Mouse (Mus musculus): ENCODE data around the gene Ccr4. TPM values are rescaled to one million over a fixed set of nuclear protein-coding genes. Genes with fewer than 3 reads are reported as not detected.

Ccr4 gene
- polyA plus RNA-seq, 1 experiment from 2014 or later, result not detected

- Histone ChIP-seq H3K27me3 (ENCODE audit: poor library complexity, severe bottlenecking) (no peaks in the 10 kb centered on the region), H3K9me3 (no peaks in the 10 kb centered on the region), H3K27ac (no peak overlapping the region), H3K36me3 (replicated peaks) (no peaks in the 10 kb centered on the region), H3K4me1 (peaks cover 10% of the 10 kb centered on the region; the same call in 1 of the 2 replicates), H3K4me3 (no peak overlapping the region)
- DNase-seq (ENCODE audit: extremely low spot score, low spot score), result no peak
- 90% methylated on average over 7 of the region's 7 CpGs for whole genome bisulfite sequencing
Observed at GRCm38 (mm10) chr9:114496469-114496868, 8.2 kb downstream of the Ccr4 start.

GRCm38 (mm10) chr9:114487481-114488258 lies 17.0 kb downstream of the Ccr4 start:
- no peak for DNase-seq (ENCODE audit: extremely low spot score, low spot score)
- H3K27ac ChIP-seq, result no peak overlapping the region
- 91% methylated on average over 23 of the region's 23 CpGs for WGBS
- H3K9me3 ChIP-seq, result no peaks in the 10 kb centered on the region
- no peaks in the 10 kb centered on the region for H3K27me3 ChIP-seq (ENCODE audit: poor library complexity, severe bottlenecking)
- H3K4me3 ChIP-seq, result no peak overlapping the region
- H3K36me3 ChIP-seq (replicated peaks), result no peaks in the 10 kb centered on the region
- no peaks in the 10 kb centered on the region for H3K4me1 ChIP-seq

- no peak overlapping the region for H3K27ac ChIP-seq
- WGBS, result 89% methylated on average over 4 of the region's 4 CpGs
- H3K4me3 ChIP-seq, result no peak overlapping the region
- DNase-seq (ENCODE audit: extremely low spot score, low spot score), result no peak
- no peaks in the 10 kb centered on the region for H3K27me3 ChIP-seq (ENCODE audit: poor library complexity, severe bottlenecking)
- H3K4me1 ChIP-seq, result no peaks in the 10 kb centered on the region
- H3K36me3 ChIP-seq (replicated peaks), result no peaks in the 10 kb centered on the region
- no peaks in the 10 kb centered on the region for H3K9me3 ChIP-seq
Observed at GRCm38 (mm10) chr9:114486808-114487207, 17.9 kb downstream of the Ccr4 start.

- H3K9me3 ChIP-seq, result no peaks in the 10 kb centered on the region
- H3K27me3 ChIP-seq (ENCODE audit: poor library complexity, severe bottlenecking), result no peaks in the 10 kb centered on the region
- no peaks in the 10 kb centered on the region for H3K36me3 ChIP-seq (replicated peaks)
- H3K27ac ChIP-seq, result no peak overlapping the region
- WGBS, result 87% methylated on average over 5 of the region's 5 CpGs
- H3K4me3 ChIP-seq, result no peak overlapping the region
- H3K4me1 ChIP-seq, result no peaks in the 10 kb centered on the region
- DNase-seq (ENCODE audit: extremely low spot score, low spot score), result no peak
Observed at GRCm38 (mm10) chr9:114484771-114485170, 19.9 kb downstream of the Ccr4 start.

- DNase-seq (ENCODE audit: extremely low spot score, low spot score), result no peak
- no peaks in the 10 kb centered on the region for H3K4me1 ChIP-seq
- no peaks in the 10 kb centered on the region for H3K27me3 ChIP-seq (ENCODE audit: poor library complexity, severe bottlenecking)
- H3K36me3 ChIP-seq (replicated peaks), result no peaks in the 10 kb centered on the region
- H3K27ac ChIP-seq, result no peak overlapping the region
- WGBS, result 87% methylated on average over 3 of the region's 3 CpGs
- no peaks in the 10 kb centered on the region for H3K9me3 ChIP-seq
- H3K4me3 ChIP-seq, result no peak overlapping the region
Observed at GRCm38 (mm10) chr9:114480940-114481339, 23.8 kb downstream of the Ccr4 start.

GRCm38 (mm10) chr9:114477019-114477418 lies 27.7 kb downstream of the Ccr4 start:
- Histone ChIP-seq H3K9me3 (no peaks in the 10 kb centered on the region), H3K4me1 (no peaks in the 10 kb centered on the region), H3K4me3 (no peak overlapping the region), H3K27ac (no peak overlapping the region), H3K27me3 (ENCODE audit: poor library complexity, severe bottlenecking) (no peaks in the 10 kb centered on the region), H3K36me3 (replicated peaks) (no peaks in the 10 kb centered on the region)
- 92% methylated on average over 9 of the region's 9 CpGs for WGBS
- DNase-seq (ENCODE audit: extremely low spot score, low spot score), result no peak

- H3K27me3 ChIP-seq (ENCODE audit: poor library complexity, severe bottlenecking), result no peaks in the 10 kb centered on the region
- H3K36me3 ChIP-seq (replicated peaks), result peaks cover 4% of the 10 kb centered on the region
- no peak overlapping the region for H3K4me3 ChIP-seq
- H3K9me3 ChIP-seq, result 0 out of 2 replicates have a peak, but pooled peaks cover 3% of the 10 kb centered on the region
- DNase-seq (ENCODE audit: extremely low spot score, low spot score), result no peak
- peaks cover 8% of the 10 kb centered on the region for H3K4me1 ChIP-seq
- H3K27ac ChIP-seq, result no peak overlapping the region
- 86% methylated on average over 7 of the region's 7 CpGs for WGBS
Observed at GRCm38 (mm10) chr9:114471892-114472291, 32.8 kb downstream of the Ccr4 start.

GRCm38 (mm10) chr9:114468701-114469100 lies 36.0 kb downstream of the Ccr4 start:
- DNase-seq (ENCODE audit: extremely low spot score, low spot score), result no peak
- H3K9me3 ChIP-seq, result 0 out of 2 replicates have a peak, but pooled peaks cover 3% of the 10 kb centered on the region
- H3K27ac ChIP-seq, result no peak overlapping the region
- H3K4me1 ChIP-seq, result peaks cover 14% of the 10 kb centered on the region
- no peaks in the 10 kb centered on the region for H3K27me3 ChIP-seq (ENCODE audit: poor library complexity, severe bottlenecking)
- peaks cover 25% of the 10 kb centered on the region for H3K36me3 ChIP-seq (replicated peaks)
- WGBS, result 93% methylated on average over 4 of the region's 4 CpGs
- H3K4me3 ChIP-seq, result no peak overlapping the region

- Histone ChIP-seq H3K4me3 (no peak overlapping the region), H3K4me1 (peaks cover 14% of the 10 kb centered on the region), H3K36me3 (replicated peaks) (peaks cover 25% of the 10 kb centered on the region), H3K27ac (no peak overlapping the region), H3K9me3 (0 out of 2 replicates have a peak, but pooled peaks cover 3% of the 10 kb centered on the region), H3K27me3 (ENCODE audit: poor library complexity, severe bottlenecking) (no peaks in the 10 kb centered on the region)
- WGBS, result 86% methylated on average over 5 of the region's 5 CpGs
- DNase-seq (ENCODE audit: extremely low spot score, low spot score), result no peak
Observed at GRCm38 (mm10) chr9:114468217-114468616, 36.5 kb downstream of the Ccr4 start.

GRCm38 (mm10) chr9:114466871-114467270 lies 37.8 kb downstream of the Ccr4 start:
- WGBS, result 69% methylated on average over 7 of the region's 7 CpGs
- Histone ChIP-seq H3K4me1 (peaks cover 14% of the 10 kb centered on the region), H3K9me3 (0 out of 2 replicates have a peak, but pooled peaks cover 3% of the 10 kb centered on the region), H3K36me3 (replicated peaks) (peaks cover 30% of the 10 kb centered on the region), H3K4me3 (no peak overlapping the region), H3K27me3 (ENCODE audit: poor library complexity, severe bottlenecking) (no peaks in the 10 kb centered on the region), H3K27ac (peak overlapping the region; percentile 51; the same call in 1 of the 2 replicates)
- DNase-seq (ENCODE audit: extremely low spot score, low spot score), result no peak

GRCm38 (mm10) chr9:114465442-114465841 lies 39.3 kb downstream of the Ccr4 start:
- peaks cover 37% of the 10 kb centered on the region for H3K36me3 ChIP-seq (replicated peaks)
- H3K4me3 ChIP-seq, result no peak overlapping the region
- WGBS, result 85% methylated on average over 6 of the region's 6 CpGs
- peaks cover 14% of the 10 kb centered on the region for H3K4me1 ChIP-seq
- H3K27ac ChIP-seq, result no peak overlapping the region
- DNase-seq (ENCODE audit: extremely low spot score, low spot score), result no peak
- 0 out of 2 replicates have a peak, but pooled peaks cover 3% of the 10 kb centered on the region for H3K9me3 ChIP-seq
- H3K27me3 ChIP-seq (ENCODE audit: poor library complexity, severe bottlenecking), result no peaks in the 10 kb centered on the region

- WGBS, result 91% methylated on average over 7 of the region's 7 CpGs
- Histone ChIP-seq H3K9me3 (no peaks in the 10 kb centered on the region), H3K4me1 (peaks cover 13% of the 10 kb centered on the region), H3K27ac (no peak overlapping the region), H3K27me3 (ENCODE audit: poor library complexity, severe bottlenecking) (no peaks in the 10 kb centered on the region), H3K4me3 (no peak overlapping the region), H3K36me3 (replicated peaks) (peaks cover 44% of the 10 kb centered on the region)
- DNase-seq (ENCODE audit: extremely low spot score, low spot score), result no peak
Observed at GRCm38 (mm10) chr9:114462569-114462968, 42.1 kb downstream of the Ccr4 start.

GRCm38 (mm10) chr9:114458436-114458835 lies 46.3 kb downstream of the Ccr4 start:
- 86% methylated on average over 3 of the region's 3 CpGs for whole genome bisulfite sequencing
- Histone ChIP-seq H3K27ac (no peak overlapping the region), H3K27me3 (ENCODE audit: poor library complexity, severe bottlenecking) (no peaks in the 10 kb centered on the region), H3K4me1 (0 out of 2 replicates have a peak, but pooled peaks cover 4% of the 10 kb centered on the region), H3K4me3 (no peak overlapping the region), H3K9me3 (no peaks in the 10 kb centered on the region), H3K36me3 (replicated peaks) (peaks cover 29% of the 10 kb centered on the region)
- no peak for DNase-seq (ENCODE audit: extremely low spot score, low spot score)

Measured in forebrain, embryonic 10.5 days (tissue).